Comparison of ENCODE assay signal across 7 mouse cellular contexts in the genomic region with DNA sequence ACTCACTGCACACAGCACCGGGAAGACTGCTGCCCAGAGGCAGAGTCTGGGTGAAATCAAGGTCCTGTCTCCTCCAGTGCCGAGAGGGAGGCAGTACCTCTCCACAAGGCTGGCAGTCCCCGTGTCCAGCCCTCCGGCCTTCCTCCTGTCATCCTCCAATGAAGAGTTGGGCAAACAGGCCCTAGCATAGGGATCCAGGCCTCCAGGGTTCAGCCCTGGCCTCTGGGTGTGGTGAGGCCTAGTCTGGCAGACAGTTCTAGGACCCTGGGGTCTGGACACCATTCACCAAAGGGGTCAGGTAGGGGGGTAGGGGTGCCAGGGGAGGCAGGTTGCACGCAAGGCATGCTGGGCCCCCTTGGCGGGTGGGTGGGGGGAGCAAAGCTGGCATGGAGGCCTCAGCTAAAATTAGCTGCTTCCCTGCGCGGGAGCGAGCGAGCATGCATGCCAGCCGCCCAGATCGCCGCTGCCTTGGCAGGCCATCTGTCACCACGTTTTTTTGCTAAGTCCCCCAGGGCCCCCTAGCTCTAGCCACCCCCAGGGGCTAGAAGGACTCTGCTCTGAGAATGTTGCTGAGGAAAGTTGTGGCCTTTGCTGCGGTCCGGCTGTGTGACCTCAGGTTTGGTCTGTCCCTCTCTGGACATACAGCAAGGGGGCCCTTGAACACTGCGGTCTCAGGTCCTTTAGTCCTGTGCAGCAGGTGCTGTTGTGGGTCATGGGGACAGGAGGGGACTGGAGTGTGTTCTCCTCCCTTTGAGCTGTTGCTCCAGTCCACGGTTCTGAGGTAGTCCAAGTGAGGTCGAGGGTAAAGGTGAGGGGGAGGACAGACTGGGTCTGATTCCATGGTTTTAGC. TPM values are rescaled to one million over a fixed set of nuclear protein-coding genes. Genes with fewer than 3 reads are reported as not detected.
A peak's percentile ranks its signal among the peaks of the same experiment; 100 is the strongest.
DNase-seq lines count a peak whose midpoint lies in the region; ATAC-seq and TF ChIP-seq lines count a peak whose summit lies in the region.

No protein-coding gene starts in this region.

- DNase-seq in lung, postnatal 0 days (ENCODE audit: low spot score) = no peak
- no peak for DNase-seq in lung, adult 18-20 months
- DNase-seq in embryonic facial prominence, embryonic 11.5 days (ENCODE audit: low spot score) = no peak
- no peak for DNase-seq in hindbrain, embryonic 10.5 days (ENCODE audit: low spot score)
- no peak for DNase-seq in thymus, postnatal 36 days

- H3K4me3 ChIP-seq in lung, postnatal 0 days (ENCODE audit: low read depth, low read length) = no peak overlapping the region
- no peak overlapping the region for H3K4me3 ChIP-seq in embryonic facial prominence, embryonic 11.5 days (ENCODE audit: low read depth, low read length)
- no peak overlapping the region for H3K4me3 ChIP-seq in hindbrain, embryonic 10.5 days
- H3K4me3 ChIP-seq in neural tube, embryonic 13.5 days = no peak overlapping the region

- no peaks in the 10 kb centered on the region for H3K36me3 ChIP-seq in lung, postnatal 0 days (ENCODE audit: insufficient read depth, low read length)
- H3K36me3 ChIP-seq in embryonic facial prominence, embryonic 11.5 days (replicated peaks; ENCODE audit: control insufficient read depth, insufficient read depth, low read depth, low read length) = no peaks in the 10 kb centered on the region
- no peaks in the 10 kb centered on the region for H3K36me3 ChIP-seq in hindbrain, embryonic 10.5 days
- H3K36me3 ChIP-seq in neural tube, embryonic 13.5 days = no peaks in the 10 kb centered on the region

- 50% methylated on average over 19 of the region's 19 CpGs for WGBS in lung, postnatal 0 days
- 64% methylated on average over 19 of the region's 19 CpGs for WGBS in embryonic facial prominence, embryonic 11.5 days
- 66% methylated on average over 19 of the region's 19 CpGs for WGBS in hindbrain, embryonic 10.5 days
- WGBS in neural tube, embryonic 13.5 days = 58% methylated on average over 19 of the region's 19 CpGs

- peaks cover 35% of the 10 kb centered on the region for H3K4me1 ChIP-seq in lung, postnatal 0 days (ENCODE audit: insufficient read depth, low read depth, low read length)
- H3K4me1 ChIP-seq in embryonic facial prominence, embryonic 11.5 days (ENCODE audit: control insufficient read depth, insufficient read depth, low read length) = peaks cover 54% of the 10 kb centered on the region
- peaks cover 92% of the 10 kb centered on the region for H3K4me1 ChIP-seq in hindbrain, embryonic 10.5 days (replicated peaks)
- peaks cover 96% of the 10 kb centered on the region for H3K4me1 ChIP-seq in neural tube, embryonic 13.5 days (replicated peaks)

- TF ChIP-seq CTCF in lung, postnatal 0 days (IDR thresholded peaks at IDR 0.05) = no peak

- H3K27me3 ChIP-seq in lung, postnatal 0 days (replicated peaks; ENCODE audit: insufficient read depth, low read length) = no peaks in the 10 kb centered on the region
- no peaks in the 10 kb centered on the region for H3K27me3 ChIP-seq in embryonic facial prominence, embryonic 11.5 days (ENCODE audit: control insufficient read depth, insufficient read depth, low read length)
- H3K27me3 ChIP-seq in hindbrain, embryonic 10.5 days (ENCODE audit: insufficient read depth, poor library complexity, severe bottlenecking) = no peaks in the 10 kb centered on the region; the same call in 1 of the 2 replicates
- no peaks in the 10 kb centered on the region for H3K27me3 ChIP-seq in neural tube, embryonic 13.5 days

- H3K27ac ChIP-seq in lung, postnatal 0 days (ENCODE audit: low read length) = 0 out of 2 replicates have a peak overlapping the region, but pooled peaks have one; percentile 1
- H3K27ac ChIP-seq in embryonic facial prominence, embryonic 11.5 days (replicated peaks; ENCODE audit: low read depth, low read length) = no peak overlapping the region
- H3K27ac ChIP-seq in hindbrain, embryonic 10.5 days = peak overlapping the region; percentile 91
- H3K27ac ChIP-seq in neural tube, embryonic 13.5 days (replicated peaks) = peak overlapping the region; percentile 84

- TF ChIP-seq EP300 in lung, postnatal 0 days (IDR thresholded peaks at IDR 0.05) = no peak

- no peak for ATAC-seq in lung, postnatal 0 days
- ATAC-seq in embryonic facial prominence, embryonic 11.5 days (replicated peaks; ENCODE audit: insufficient number of reproducible peaks, low FRiP score, low TSS enrichment, low read depth) = no peak
- ATAC-seq in neural tube, embryonic 13.5 days (ENCODE audit: low read depth) = no peak
- no peak for ATAC-seq in frontal cortex, adult (ENCODE audit: low TSS enrichment)

- no peak overlapping the region for H3K4me2 ChIP-seq in lung, postnatal 0 days (replicated peaks; ENCODE audit: low read depth, low read length)
- H3K4me2 ChIP-seq in embryonic facial prominence, embryonic 11.5 days (ENCODE audit: low read depth, low read length) = no peak overlapping the region
- no peak overlapping the region for H3K4me2 ChIP-seq in neural tube, embryonic 13.5 days

- H3K9me3 ChIP-seq in lung, postnatal 0 days (ENCODE audit: low read length) = no peaks in the 10 kb centered on the region
- no peaks in the 10 kb centered on the region for H3K9me3 ChIP-seq in embryonic facial prominence, embryonic 11.5 days (replicated peaks; ENCODE audit: control insufficient read depth, low read length)
- no peaks in the 10 kb centered on the region for H3K9me3 ChIP-seq in hindbrain, embryonic 10.5 days
- no peaks in the 10 kb centered on the region for H3K9me3 ChIP-seq in neural tube, embryonic 13.5 days

- H3K9ac ChIP-seq in lung, postnatal 0 days (replicated peaks; ENCODE audit: low read depth) = no peak overlapping the region
- H3K9ac ChIP-seq in embryonic facial prominence, embryonic 11.5 days (replicated peaks; ENCODE audit: low read length) = 0 out of 2 replicates have a peak overlapping the region, but pooled peaks have one; percentile 11
- peak overlapping the region; percentile 54 for H3K9ac ChIP-seq in neural tube, embryonic 13.5 days

RNA-seq across cellular contexts. Expression of a gene that starts 38.2 kb away (rescaled TPM):
- polyA plus RNA-seq in lung, postnatal 0 days (2015; fragmentation: Nextera tagmentation; extraction: Ambion mirVana) = 3.9 and 4.4 TPM in 2 replicates
- polyA plus RNA-seq in embryonic facial prominence, embryonic 11.5 days (2014; fragmentation: Nextera tagmentation; extraction: Ambion mirVana) = 6.6 and 7.7 TPM in 2 replicates
- polyA plus RNA-seq in hindbrain, embryonic 10.5 days (2016; fragmentation: Nextera tagmentation; extraction: Ambion mirVana) = 9.0 and 9.7 TPM in 2 replicates
- 9.4 and 9.9 TPM in 2 replicates for polyA plus RNA-seq in neural tube, embryonic 13.5 days (2015; fragmentation: Nextera tagmentation; extraction: Ambion mirVana)
